Mouse (Mus musculus) kidney, embryonic 15.5 days (tissue): Measurements from ENCODE around the gene Zfp652. TPM values are rescaled to one million over a fixed set of nuclear protein-coding genes. Genes with fewer than 3 reads are reported as not detected.

Experiments used
- ATAC-seq: fragments of 200-750 bp; cut with Nextera tagmentation; replicated peaks from 2 replicates; pipeline ENCODE4 v1.8.0; 2017; ENCODE audit warnings: moderate TSS enrichment; ENCODE audit not compliant: low FRiP score
- H3K27ac ChIP-seq: fragments of 300-500 bp; sonication (generic); 2 replicates; pipeline ENCODE4 v1.5.1; 2015; ENCODE audit warnings: mild to moderate bottlenecking, inconsistent platforms
- H3K27me3 ChIP-seq: fragments of 300-500 bp; sonication (generic); 2 replicates; pipeline ENCODE4 v1.6.1; 2015; ENCODE audit warnings: inconsistent platforms
- H3K36me3 ChIP-seq: fragments of 300-500 bp; sonication (generic); 2 replicates; pipeline ENCODE4 v1.6.1; 2015; ENCODE audit warnings: inconsistent platforms
- H3K4me1 ChIP-seq: fragments of 300-500 bp; sonication (generic); 2 replicates; pipeline ENCODE4 v1.6.1; 2015; ENCODE audit warnings: inconsistent platforms
- H3K4me2 ChIP-seq: fragments of 300-500 bp; sonication (generic); 2 replicates; pipeline ENCODE4 v1.6.1; 2015; ENCODE audit warnings: moderate library complexity, mild to moderate bottlenecking, inconsistent platforms
- H3K4me3 ChIP-seq: fragments of 300-500 bp; sonication (generic); replicated peaks from 2 replicates; pipeline ENCODE4 v1.5.1; 2015; ENCODE audit warnings: mild to moderate bottlenecking, inconsistent platforms
- H3K9ac ChIP-seq: fragments of 300-500 bp; sonication (generic); 2 replicates; pipeline ENCODE4 v1.6.1; 2015; ENCODE audit warnings: mild to moderate bottlenecking, inconsistent platforms
- H3K9me3 ChIP-seq: fragments of 300-500 bp; sonication (generic); replicated peaks from 2 replicates; pipeline ENCODE4 v1.6.1; 2016; ENCODE audit warnings: inconsistent platforms
- WGBS: fragments of 180-500 bp; shearing (Covaris S2); methylation state at CpG from one replicate; pipeline ENCODE4 v1.1.7; 2015; ENCODE audit warnings: mixed read lengths; 5-methylcytosine and 5-hydroxymethylcytosine counted together
- polyA plus RNA-seq: library from polyadenylated mRNA; unstranded; fragments of >200 nt; fragmentation: Nextera tagmentation; extraction: Ambion mirVana; gene quantifications from 2 replicates; pipeline ENCODE4 v1.2.1, GENCODE M21; 2015

The Zfp652 gene
- polyA plus RNA-seq, 1 experiment from 2014 or later: 22.3 TPM

DNA sequence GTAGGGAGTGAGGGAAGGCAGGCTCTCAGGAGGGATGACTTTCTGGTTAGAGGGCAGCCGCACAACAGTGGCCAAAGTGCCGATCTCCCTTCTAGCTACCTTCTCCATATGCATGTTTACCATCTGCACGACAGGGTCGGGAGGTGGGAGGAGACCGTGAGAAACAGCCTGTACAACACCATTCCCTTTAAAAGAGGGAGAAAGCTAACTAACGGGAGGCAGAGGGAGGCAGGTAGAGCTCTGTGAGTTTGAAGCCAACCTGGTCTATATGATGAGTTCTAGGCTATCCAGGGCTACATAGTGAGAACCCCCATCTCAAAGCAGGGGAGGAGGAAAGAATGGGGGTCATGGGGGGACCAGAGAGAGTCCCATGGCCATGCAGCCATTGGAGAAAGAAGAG lies 123.4 kb downstream of the Zfp652 start:
- Histone ChIP-seq H3K36me3 (no peaks in the 10 kb centered on the region), H3K4me3 (no peak overlapping the region), H3K4me2 (0 out of 2 replicates have a peak overlapping the region, but pooled peaks have one; percentile 1), H3K4me1 (peaks cover 70% of the 10 kb centered on the region), H3K9me3 (no peaks in the 10 kb centered on the region), H3K9ac (no peak overlapping the region), H3K27me3 (peaks cover 70% of the 10 kb centered on the region), H3K27ac (peak overlapping the region; percentile 10; the same call in 1 of the 2 replicates)
- 32% methylated on average over 6 of the region's 6 CpGs for WGBS
- no peak for ATAC-seq

DNA sequence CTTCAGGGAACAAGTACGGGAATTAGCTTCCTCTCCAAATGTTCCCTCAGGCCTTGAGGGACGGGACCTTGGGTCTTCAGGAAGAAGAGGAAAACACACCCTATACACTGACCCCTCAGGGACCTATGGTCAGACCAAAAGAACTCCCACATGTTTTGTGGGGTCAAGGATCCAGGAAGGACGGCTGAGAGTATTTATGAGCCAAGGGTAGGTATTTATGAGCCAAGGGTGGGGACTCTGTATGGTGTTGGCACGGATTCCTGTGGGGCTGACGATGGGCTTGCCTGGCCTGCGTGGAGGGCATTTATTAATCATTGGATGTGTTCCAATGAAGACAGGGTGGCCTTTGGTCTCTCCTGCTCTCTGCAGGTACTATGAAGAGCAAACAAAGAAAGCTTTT lies 124.0 kb downstream of the Zfp652 start:
- H3K27me3 ChIP-seq: peaks cover 68% of the 10 kb centered on the region
- ATAC-seq: no peak
- 36% methylated on average over 6 of the region's 6 CpGs for WGBS
- H3K9me3 ChIP-seq: no peaks in the 10 kb centered on the region
- 0 out of 2 replicates have a peak overlapping the region, but pooled peaks have one; percentile 29 for H3K4me2 ChIP-seq
- H3K27ac ChIP-seq: peak overlapping the region; percentile 10; the same call in 1 of the 2 replicates
- peaks cover 64% of the 10 kb centered on the region for H3K4me1 ChIP-seq
- H3K9ac ChIP-seq: no peak overlapping the region
- no peaks in the 10 kb centered on the region for H3K36me3 ChIP-seq
- H3K4me3 ChIP-seq: no peak overlapping the region

DNA sequence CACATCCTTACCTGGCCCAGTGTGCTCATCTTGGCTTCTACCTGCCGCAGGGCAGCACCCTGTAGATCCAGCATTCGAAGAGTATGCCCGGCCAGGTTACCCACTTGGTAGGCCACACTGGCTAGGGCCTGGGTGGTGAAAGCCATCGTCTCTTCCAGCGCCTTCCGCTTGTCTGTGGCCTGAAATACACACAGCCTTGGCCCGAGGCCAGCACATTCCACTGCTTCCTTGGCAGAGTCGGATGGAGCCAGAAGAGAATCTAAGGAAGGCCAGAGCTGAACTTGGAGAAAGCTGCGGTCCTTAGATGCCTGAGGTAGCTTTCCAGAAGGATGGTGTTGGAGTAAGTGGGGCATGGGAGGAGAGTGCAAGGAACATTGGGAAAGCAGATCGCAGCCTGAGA lies 124.6 kb downstream of the Zfp652 start, which contains the start of gene Gngt2:
Gene Gngt2, plus strand, starts transcription at position 158 of the 400 bp plus-strand sequence.
- peaks cover 67% of the 10 kb centered on the region for H3K27me3 ChIP-seq
- H3K9ac ChIP-seq: no peak within 1 kb of the TSS
- 56% methylated on average over 10 of the region's 10 CpGs for WGBS
- ATAC-seq: no peak
- H3K4me3 ChIP-seq: no peak within 1 kb of the TSS
- no peaks in the 10 kb centered on the region for H3K9me3 ChIP-seq
- no peaks in the 10 kb centered on the region for H3K36me3 ChIP-seq
- peaks cover 66% of the 10 kb centered on the region for H3K4me1 ChIP-seq
- peak within 1 kb of the TSS; percentile 29; the same call in 1 of the 2 replicates for H3K4me2 ChIP-seq
- H3K27ac ChIP-seq: peak within 1 kb of the TSS; percentile 71

DNA sequence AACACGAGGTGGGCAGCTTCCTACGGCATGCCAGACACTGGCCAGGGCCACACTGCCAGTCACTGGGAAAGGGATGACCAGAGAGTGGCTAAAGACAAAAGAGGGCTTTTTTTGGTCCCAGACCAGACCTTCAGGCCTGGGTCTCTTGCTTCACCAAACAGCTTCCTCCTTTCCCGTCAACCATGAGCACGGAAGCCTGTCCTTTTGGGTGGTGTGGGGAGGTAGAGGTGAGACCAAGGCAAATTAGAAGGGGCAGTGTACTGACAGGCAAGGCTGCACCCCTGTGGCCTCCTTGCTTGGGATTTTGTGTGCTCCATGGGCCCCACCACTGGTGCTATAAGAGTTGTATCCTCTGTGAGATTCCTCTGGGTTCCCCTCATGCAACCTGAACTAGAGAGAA lies 126.1 kb downstream of the Zfp652 start:
- no peaks in the 10 kb centered on the region for H3K36me3 ChIP-seq
- no peaks in the 10 kb centered on the region for H3K9me3 ChIP-seq
- peaks cover 57% of the 10 kb centered on the region for H3K27me3 ChIP-seq
- no peak for ATAC-seq
- peaks cover 64% of the 10 kb centered on the region for H3K4me1 ChIP-seq
- no peak overlapping the region for H3K9ac ChIP-seq
- 0 out of 2 replicates have a peak overlapping the region, but pooled peaks have one; percentile 71 for H3K27ac ChIP-seq
- H3K4me2 ChIP-seq: no peak overlapping the region
- no peak overlapping the region for H3K4me3 ChIP-seq
- 78% methylated on average over 4 of the region's 4 CpGs for WGBS

DNA sequence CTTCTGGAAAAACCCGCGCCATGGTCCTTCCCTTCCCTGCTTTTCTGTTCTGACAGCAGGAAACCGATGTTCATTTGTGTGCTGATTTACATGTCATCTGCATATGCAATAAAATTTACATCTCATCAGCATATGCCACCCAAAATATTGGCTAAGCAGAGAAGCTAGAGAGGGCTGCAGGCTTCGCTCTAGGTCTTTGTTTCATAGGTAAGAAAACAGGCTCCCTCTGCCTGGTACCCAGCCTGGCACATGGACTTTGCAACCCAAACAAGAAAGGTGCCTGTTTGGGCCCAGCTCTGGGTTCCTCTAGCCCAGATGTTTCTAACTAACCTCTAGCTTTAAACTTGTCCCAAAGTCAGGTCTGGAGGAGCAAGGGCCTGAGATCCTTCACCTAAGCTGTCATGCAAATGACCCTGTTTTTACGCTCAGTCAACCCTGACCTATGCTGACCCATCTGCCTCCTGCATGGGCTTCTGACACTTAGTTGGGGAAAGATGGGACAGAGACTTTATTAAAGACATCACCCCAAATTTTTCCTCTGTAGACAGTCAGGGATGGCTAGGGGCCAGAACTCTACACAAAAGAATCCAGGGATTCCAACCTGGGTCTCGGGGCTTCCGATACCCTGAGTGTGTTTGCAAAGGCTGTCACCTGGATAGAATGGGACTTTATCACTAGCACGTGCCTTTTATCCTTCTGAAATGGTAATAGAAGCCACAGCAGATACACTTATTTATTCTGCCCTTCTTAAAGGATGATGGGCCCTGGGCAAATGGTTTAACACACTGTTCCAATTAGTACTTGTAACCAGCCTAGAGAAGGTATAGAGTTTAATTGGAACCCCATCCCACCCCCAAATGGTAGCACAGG lies 126.8 kb downstream of the Zfp652 start:
- WGBS: 76% methylated on average over 8 of the region's 8 CpGs

DNA sequence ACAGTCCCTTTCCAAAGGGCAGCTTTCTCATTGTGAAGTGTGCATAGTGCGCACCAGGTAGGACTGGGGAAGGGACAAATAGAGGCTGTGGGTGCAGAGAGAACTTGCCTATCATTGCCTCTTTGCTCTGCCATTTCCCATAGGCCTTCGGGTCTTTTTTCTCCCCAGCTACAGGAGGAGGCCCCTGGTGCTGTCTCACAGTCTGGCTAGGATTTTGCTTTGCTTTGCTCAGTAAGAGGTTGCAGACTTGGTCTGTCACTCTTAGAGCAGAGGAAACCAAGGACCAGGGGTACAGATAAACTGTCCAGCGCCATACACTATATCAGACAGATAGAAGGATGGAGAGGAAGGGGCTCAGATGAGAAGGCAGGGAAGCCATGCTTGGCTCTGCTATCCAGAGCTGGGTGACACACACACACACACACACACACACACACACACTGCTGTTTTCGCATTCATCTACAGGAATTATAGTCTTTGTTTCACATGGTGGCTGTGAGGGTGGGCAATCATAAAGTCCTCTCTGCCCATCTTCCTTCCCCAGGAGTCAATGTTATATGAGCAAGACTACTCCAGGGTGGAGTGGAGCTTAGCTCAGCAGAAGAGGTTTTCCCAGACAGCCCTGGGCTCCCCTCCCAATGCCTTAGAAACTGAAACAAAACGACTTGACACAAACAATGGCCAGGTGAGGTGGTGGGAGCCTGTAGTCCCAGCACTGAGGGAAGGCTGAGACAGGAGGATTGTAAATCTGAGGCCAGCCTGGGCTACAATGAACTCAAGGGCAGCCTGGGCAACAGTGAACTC lies 128.4 kb downstream of the Zfp652 start:
- Histone ChIP-seq H3K9ac (0 out of 2 replicates have a peak overlapping the region, but pooled peaks have one; percentile 23), H3K4me2 (peak overlapping the region; percentile 45), H3K4me3 (peak overlapping the region; percentile 36), H3K9me3 (no peaks in the 10 kb centered on the region), H3K36me3 (no peaks in the 10 kb centered on the region), H3K27me3 (peaks cover 34% of the 10 kb centered on the region), H3K27ac (peak overlapping the region; percentile 75; the same call in 1 of the 2 replicates), H3K4me1 (peaks cover 41% of the 10 kb centered on the region)
- ATAC-seq: no peak
- 70% methylated on average over 5 of the region's 5 CpGs for WGBS

More for the DNA sequence above, 126.8 kb downstream of the Zfp652 start:
- no peaks in the 10 kb centered on the region for H3K36me3 ChIP-seq
- H3K9me3 ChIP-seq: no peaks in the 10 kb centered on the region
- peaks cover 50% of the 10 kb centered on the region for H3K27me3 ChIP-seq
- ATAC-seq: no peak
- H3K9ac ChIP-seq: no peak overlapping the region
- no peak overlapping the region for H3K4me3 ChIP-seq
- H3K4me1 ChIP-seq: peaks cover 58% of the 10 kb centered on the region
- H3K27ac ChIP-seq: no peak overlapping the region
- H3K4me2 ChIP-seq: 0 out of 2 replicates have a peak overlapping the region, but pooled peaks have one; percentile 21

DNA sequence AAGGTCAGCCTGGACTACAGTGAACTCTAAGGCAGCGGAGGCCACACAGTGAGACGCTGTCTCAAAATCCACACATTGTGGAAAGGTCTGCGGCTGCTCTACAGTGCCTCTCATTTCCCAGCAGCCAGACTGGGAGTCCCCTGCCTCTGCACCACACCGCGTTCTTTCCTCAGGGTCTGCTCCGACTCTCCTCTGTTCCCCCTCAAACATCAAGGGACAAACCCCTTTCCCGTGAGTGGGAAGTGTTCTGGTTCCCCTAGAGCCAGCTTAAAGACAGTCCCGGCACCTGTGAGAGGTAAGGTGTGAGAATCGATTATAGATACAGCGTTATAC lies 129.0 kb downstream of the Zfp652 start:
- ATAC-seq: no peak
- no peaks in the 10 kb centered on the region for H3K36me3 ChIP-seq
- peak overlapping the region; percentile 75 for H3K27ac ChIP-seq
- H3K4me2 ChIP-seq: peak overlapping the region; percentile 45
- no peaks in the 10 kb centered on the region for H3K9me3 ChIP-seq
- peaks cover 29% of the 10 kb centered on the region for H3K27me3 ChIP-seq
- H3K4me3 ChIP-seq: peak overlapping the region; percentile 36
- 0 out of 2 replicates have a peak overlapping the region, but pooled peaks have one; percentile 23 for H3K9ac ChIP-seq
- peaks cover 36% of the 10 kb centered on the region for H3K4me1 ChIP-seq
- WGBS: 60% methylated on average over 10 of the region's 10 CpGs

DNA sequence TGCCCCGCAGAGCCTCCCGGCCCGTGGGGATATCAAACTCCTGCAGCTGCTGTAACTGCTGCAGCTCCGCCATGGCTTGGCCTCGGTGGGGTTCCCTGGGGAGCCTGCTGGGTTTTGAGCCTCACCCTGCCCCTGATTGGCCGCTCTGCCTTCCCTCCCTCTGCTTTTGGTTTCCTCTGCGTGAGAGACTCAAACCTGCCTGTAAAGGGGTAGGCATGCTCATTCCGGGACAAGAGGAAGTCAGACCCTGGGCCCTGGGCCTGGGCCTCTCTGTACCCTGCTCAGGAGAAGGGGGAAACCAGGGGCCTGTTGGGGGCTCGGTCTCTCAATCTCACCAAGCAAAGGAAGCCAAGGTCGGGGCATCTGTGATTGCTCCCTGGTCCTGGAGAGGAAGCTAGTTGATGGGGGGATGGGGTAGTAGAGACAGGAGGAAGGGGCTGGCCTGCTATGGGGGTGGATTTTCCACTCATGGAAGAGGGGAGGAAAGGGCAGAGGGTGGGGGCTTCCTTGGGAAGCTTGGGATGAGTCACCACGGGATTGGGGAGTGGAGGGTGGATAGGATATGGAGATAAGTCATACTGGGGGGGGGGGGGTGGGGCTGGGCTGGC lies 129.7 kb downstream of the Zfp652 start, which contains the start of gene Abi3:
Gene Abi3, minus strand, starts transcription at position 403 of the 608 bp plus-strand sequence.
- Histone ChIP-seq H3K9ac (peak within 1 kb of the TSS; percentile 23; the same call in 1 of the 2 replicates), H3K4me3 (peak within 1 kb of the TSS; percentile 36), H3K9me3 (no peaks in the 10 kb centered on the region), H3K4me1 (peaks cover 29% of the 10 kb centered on the region), H3K4me2 (peak within 1 kb of the TSS; percentile 45), H3K27ac (peak within 1 kb of the TSS; percentile 75), H3K36me3 (no peaks in the 10 kb centered on the region), H3K27me3 (peaks cover 24% of the 10 kb centered on the region)
- WGBS: 12% methylated on average over 11 of the region's 11 CpGs
- peak; percentile 77; the same call in 1 of the 2 replicates for ATAC-seq

DNA sequence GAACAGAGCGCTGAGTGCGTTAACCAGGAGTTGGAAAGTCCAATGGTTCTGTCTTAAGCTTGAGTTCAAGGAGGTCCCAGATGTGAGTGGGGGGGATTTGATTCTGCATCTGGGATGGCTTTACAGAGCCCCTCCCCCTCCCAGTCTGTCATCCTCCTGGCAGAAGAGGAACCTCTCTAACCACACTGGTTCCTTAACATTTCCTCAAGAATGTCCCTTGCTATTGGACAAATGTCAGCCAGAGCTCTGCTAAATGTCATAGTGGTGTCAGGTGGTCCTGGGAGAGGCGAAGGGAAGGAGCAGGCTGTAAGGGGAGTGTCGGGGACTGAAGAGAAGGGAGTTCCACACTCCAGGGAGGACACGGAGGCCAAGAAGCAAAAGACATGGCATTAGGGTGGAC lies 130.5 kb downstream of the Zfp652 start:
- Histone ChIP-seq H3K27me3 (peaks cover 24% of the 10 kb centered on the region), H3K9ac (no peak overlapping the region), H3K4me2 (peak overlapping the region; percentile 29; the same call in 1 of the 2 replicates), H3K4me3 (no peak overlapping the region), H3K27ac (peak overlapping the region; percentile 75), H3K9me3 (no peaks in the 10 kb centered on the region), H3K4me1 (peaks cover 21% of the 10 kb centered on the region), H3K36me3 (no peaks in the 10 kb centered on the region)
- no peak for ATAC-seq
- 58% methylated on average over 5 of the region's 5 CpGs for WGBS

DNA sequence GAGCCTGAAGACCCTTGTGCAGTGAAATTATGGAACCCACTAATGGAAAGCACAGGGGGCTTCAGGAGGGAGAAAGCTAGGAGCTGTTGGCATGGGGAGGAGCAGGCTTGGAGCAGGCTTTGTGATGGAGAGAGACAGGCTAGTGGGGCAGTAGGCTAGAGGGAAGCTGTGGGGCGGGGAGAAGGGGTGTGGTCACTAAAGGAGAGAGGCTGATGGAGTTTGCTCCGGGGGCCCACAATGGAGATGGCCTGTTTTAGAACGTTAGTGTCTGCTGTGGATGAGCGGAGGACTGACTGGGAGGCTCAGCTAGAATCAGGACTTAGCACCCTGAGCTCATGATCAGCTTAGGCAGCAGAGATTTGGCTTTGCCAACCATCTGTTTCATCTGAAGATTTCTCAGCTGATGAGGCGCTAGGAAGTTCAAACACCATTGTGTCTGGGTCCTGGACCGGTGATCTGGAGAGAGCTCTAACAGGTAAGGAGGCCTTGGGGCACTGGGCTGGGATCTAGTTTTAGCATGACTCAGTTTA lies 131.0 kb downstream of the Zfp652 start:
- Histone ChIP-seq H3K9me3 (no peaks in the 10 kb centered on the region), H3K27ac (peak overlapping the region; percentile 75), H3K4me3 (peak overlapping the region; percentile 16; the same call in 1 of the 2 replicates), H3K27me3 (peaks cover 24% of the 10 kb centered on the region), H3K36me3 (no peaks in the 10 kb centered on the region), H3K9ac (no peak overlapping the region), H3K4me2 (peak overlapping the region; percentile 29), H3K4me1 (peaks cover 18% of the 10 kb centered on the region)
- ATAC-seq: no peak
- 52% methylated on average over 6 of the region's 6 CpGs for WGBS

DNA sequence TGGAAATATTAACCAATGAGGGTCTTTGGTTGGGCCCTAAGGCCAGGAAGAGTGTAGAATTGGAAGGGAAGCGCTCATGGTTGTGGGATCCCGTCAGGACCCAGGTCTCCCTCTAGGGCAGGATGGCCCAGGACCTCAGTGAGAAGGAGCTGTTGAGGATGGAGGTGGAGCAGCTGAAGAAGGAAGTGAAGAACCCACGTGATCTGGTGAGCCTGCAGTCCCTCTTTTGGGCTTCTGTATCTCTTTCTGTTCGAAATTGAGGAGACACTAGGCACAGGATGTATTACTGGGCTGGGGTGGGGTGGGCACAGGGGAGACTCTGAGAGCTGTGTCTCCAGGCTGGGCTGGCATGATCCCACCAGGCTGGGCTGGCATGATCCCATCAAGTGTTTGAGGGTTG lies 132.5 kb downstream of the Zfp652 start:
- H3K4me2 ChIP-seq: 0 out of 2 replicates have a peak overlapping the region, but pooled peaks have one; percentile 15
- WGBS: 76% methylated on average over 4 of the region's 4 CpGs

More for the DNA sequence above, 132.5 kb downstream of the Zfp652 start:
- no peak overlapping the region for H3K9ac ChIP-seq
- no peaks in the 10 kb centered on the region for H3K9me3 ChIP-seq
- ATAC-seq: no peak
- no peak overlapping the region for H3K4me3 ChIP-seq
- H3K36me3 ChIP-seq: no peaks in the 10 kb centered on the region
- H3K4me1 ChIP-seq: peaks cover 10% of the 10 kb centered on the region; the same call in 1 of the 2 replicates
- H3K27me3 ChIP-seq: peaks cover 23% of the 10 kb centered on the region
- no peak overlapping the region for H3K27ac ChIP-seq
